Mouse (Mus musculus) brain, embryonic 14.5 days (tissue): ENCODE results near the gene Zbtb2.

Source experiments
- CTCF ChIP-seq: fragments of 200-500 bp; IDR thresholded peaks from 2 replicates; pipeline ENCODE4 v1.5.1; 2012; ENCODE audit warnings: inconsistent platforms, mild to moderate bottlenecking, moderate library complexity, borderline replicate concordance; ENCODE audit not compliant: insufficient read depth, insufficient read length; ENCODE audit errors: extremely low read depth
- POLR2A ChIP-seq: fragments of 200-500 bp; IDR thresholded peaks from 2 replicates; pipeline ENCODE4 v1.6.1; 2012; ENCODE audit warnings: mild to moderate bottlenecking, inconsistent platforms, borderline replicate concordance; ENCODE audit not compliant: poor library complexity, insufficient read depth, insufficient read length, severe bottlenecking; ENCODE audit errors: extremely low read depth

GRCm38 (mm10) chr10:4374734-4375133 is 13.2 kb downstream of the Zbtb2 start:
- TF ChIP-seq POLR2A (no peak), CTCF (no peak)
